Mouse (Mus musculus) cerebellum, postnatal 4 days (tissue): ENCODE measurements around the gene Erc1.

Experiments
- DNase-seq, 2 experiments: peaks; one replicate each; pipeline ENCODE4 v3.0.0; 2022; ENCODE audit warnings: low spot score in 2 of 2, mixed read lengths in 1 of 2

The Erc1 gene

DNA sequence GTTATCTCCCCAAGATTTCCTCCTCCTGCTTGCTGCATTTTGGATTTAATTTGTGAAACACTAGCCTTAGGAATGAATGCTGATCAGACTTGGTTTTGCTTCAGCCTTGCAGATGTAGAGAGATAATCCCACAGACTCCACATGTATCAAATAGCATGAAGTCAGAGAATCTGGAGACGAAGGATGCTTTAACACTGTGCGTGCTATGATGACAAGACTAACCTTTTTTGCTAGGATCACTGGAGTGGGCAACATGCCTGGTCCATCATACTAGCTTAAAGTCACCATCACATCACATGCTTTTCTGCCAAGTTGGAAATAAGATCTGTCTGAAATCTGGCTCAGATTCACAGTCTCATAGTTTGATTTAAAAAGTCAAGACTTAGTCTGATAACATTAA lies 260.1 kb downstream of the Erc1 start:
- no peak for DNase-seq

DNA sequence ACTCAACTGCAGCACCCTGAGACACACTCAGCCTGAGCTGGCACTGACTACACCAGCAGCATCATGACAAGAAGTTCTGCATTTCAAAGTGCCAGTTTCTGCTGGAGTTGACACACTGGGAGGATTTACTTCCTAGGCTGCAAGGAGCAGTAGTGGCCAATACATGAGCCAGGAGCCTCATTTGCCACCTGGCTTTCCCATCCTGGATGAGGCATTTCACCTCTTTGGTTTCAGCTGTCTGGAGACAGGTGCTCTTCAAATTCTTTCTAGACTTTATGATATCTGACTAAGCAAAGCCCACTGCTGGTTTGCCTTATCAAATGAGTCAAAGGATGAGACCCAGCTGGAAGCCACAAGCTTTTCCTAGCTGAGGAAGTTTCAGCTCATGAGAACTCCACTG lies 260.5 kb downstream of the Erc1 start:
- DNase-seq: no peak

DNA sequence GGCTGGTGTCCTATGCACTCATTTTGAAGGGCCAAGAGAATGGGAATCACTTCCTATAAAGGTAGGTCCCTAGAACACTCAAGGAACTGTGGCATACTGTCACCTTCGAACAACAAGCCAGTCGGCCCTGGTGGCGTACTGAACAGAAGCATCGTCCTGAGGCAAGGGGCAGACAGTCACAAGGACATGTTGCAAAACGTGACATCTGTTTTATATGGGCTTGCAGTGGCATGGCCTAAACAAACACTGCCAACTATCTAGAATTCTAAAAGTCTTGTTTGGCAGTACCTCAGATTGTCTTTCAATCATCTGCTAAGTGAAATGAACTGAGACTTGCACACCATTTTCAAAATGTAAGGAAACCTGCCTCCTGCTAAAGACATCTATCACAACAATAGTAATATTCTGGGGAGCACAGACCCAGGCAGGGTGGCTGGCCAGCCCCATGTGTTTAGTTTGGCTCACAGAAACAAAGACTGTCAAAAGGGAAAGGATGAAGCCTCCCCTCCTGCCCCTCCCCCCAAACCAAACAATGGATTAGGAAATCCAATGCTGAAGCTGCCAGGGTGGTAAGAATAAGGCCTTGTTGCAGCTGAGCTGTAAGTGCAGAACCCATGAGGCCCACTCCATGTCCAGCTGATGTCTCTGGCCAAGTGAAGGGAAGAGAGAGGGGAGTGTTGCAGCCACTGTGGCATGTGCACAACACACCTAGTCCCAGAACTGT lies 262.2 kb downstream of the Erc1 start:
- no peak for DNase-seq

DNA sequence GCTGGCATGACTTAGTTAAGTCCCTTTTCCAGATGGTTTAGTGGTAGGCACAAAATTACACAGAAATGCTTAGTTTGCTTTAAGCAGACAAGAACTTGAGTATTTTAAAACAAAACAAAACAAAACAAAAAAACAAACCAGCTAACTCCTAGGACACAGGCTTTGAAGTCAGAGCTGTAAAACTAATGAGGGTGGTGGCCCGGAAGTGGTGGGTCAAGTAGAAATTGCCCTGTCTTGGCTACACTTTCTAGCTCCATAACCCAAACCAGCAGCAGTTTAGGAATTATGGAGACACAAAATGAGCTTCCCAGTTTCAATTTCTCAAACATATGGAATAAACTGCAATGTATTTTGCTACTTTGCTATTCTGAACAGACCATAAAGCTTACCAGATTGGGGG lies 263.9 kb downstream of the Erc1 start:
- DNase-seq: no peak

DNA sequence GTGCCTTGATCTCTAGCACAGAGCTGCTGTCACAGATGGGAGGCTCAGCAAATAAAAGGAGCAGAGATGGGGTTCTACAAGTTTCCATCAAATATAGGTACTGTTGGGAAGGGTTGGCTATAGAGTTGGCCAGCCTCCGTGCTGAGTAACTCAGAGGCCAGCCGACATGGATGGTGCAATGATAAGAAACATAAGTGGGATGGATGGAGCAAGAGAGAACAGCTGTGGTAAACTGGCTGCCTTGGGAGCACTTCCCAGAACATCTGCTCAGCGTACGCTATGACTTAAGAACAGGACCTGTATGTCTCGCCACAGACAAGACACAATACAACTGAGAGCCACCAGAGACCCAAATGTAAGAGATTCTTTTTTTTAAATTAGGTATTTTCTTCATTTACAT lies 264.8 kb downstream of the Erc1 start:
- no peak for DNase-seq

DNA sequence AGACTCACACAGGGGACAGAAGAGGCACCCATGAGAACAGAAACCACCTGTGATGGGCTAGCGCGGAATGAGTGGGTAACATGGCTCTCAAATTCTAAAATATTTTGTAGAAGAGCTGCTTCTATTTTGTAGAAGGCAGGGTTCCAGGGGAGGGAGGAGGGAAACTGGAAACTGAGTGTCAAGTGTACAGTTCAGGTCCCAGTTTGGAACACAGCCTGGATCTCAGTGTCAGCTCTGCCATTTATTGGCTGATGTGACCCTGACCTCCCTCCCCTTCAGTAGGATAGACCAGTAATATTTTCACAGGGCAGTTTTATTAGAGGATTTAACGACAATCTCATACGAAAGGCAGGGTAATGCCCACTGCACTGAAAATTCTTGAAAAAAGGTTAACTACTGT lies 271.3 kb downstream of the Erc1 start:
- no peak for DNase-seq

DNA sequence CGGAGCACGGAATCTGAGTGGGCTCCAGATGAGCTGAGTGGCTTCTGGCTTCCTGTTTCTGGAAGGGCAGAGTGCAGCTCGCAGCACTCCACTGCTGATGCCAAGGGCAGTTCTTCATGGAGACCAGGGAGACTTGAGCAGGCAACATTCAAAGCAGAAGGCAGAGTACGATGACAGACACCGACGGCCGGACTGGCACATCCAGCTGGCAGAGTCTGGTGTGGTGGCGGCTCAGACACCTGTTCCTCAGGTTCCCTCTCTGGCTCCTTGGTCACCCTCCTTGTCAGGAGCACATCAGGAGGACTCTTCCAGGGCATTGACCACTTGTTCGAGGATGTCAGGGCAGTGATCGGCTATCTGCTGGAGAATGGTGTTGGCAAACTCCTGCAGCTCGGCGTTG lies 272.6 kb downstream of the Erc1 start:
- DNase-seq: no peak

DNA sequence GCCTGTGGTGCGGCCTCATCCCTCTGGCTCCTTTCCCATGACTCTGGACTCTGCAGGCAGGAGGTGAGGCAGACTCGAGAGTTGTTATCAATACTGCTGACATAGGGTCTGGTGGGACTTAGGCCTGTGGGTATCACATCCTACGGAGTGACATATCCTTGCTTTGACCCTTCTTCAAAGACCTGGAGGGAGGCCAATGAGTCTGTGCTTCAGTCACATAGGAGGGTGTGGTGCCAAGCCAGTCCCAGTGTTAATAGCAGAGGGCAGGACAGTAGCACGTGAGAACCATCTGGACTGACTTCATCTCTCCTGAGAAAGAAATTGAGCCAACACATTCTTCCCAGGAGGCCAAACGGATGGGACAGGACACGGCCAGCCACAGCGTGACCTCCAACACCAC lies 275.7 kb downstream of the Erc1 start:
- peak in 1 of 2 experiments; percentile 36 for DNase-seq

DNA sequence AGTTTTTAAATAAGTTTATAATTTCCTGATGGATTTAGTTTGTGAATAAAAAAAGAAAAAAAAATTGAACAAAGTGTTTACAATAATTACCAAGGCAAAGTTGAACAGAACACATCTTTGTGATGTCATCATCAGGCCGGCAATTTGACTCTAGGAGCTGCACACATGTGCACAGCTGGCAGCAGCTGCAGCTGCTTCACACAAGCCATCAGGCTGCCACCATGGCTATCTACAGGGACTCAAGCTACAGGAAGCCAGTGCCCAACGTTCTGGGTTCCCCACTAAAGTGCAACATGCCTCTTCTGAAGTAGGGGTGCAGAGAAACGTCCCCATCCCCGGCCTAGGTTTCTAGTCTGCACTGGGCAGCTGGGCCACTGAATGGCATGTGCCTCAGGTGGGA lies 277.2 kb downstream of the Erc1 start:
- DNase-seq: no peak

DNA sequence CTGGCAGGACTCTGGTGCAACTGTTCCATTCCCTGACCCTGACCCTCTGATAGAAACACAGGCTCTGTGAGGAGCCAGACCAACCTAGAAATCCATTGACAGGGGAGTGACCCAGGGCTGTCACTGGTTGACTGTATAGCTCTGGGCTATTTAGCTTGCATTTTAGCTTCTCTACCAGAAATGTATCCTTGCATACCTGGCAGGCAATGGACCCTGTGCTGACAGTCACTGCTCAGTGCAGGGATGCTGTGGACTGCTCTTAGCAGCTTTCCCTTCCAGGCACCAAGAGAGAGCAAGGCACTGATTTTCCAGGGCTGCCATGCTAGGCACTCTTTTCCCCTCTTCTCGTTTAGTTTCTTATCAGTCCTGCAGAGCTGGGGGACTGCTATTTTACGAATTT lies 279.6 kb downstream of the Erc1 start:
- DNase-seq: no peak

DNA sequence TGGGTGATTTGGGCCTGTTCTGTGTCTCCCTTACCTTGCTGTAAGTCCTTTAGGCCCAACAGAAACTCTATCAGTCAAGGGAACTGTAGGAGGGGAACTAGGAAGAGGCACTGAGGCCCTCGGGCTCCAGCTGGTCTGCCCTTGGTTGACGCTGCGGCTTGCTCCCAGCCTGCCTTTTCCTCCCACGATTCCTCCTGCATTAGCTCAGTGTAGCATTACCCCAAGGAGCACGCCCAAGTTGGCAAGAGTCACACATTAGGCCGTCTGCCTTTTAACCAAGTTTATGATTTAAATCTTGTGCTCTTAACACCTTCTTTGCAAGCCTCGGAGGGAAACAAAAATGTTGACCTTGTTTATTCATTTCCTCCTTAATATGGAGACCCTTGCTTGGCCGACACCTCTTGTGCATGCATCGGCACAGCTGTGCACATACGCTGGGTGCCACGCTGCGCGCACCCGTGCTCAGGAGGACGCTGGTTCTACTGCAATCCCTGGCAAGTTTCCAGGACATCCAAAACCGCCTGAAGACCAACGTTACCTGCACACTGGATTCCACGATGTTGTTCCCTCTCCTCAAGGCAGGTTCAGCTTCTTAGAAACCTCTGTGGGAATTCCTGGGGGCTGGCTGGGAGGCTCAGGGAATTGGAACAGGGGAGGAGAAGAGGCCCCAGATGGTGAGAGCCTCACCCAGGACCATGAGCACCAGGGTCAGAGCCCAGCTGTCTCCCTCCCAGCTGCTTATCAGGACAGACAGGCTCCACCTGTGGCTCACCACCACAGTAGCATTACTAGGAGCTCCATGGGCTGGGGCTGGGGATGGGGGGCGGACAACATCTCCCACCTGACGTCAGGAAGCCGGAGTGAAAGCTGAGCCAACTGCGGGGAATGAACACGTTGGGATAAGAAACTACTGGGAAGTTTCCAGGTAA lies 282.3 kb downstream of the Erc1 start:
- DNase-seq: no peak

DNA sequence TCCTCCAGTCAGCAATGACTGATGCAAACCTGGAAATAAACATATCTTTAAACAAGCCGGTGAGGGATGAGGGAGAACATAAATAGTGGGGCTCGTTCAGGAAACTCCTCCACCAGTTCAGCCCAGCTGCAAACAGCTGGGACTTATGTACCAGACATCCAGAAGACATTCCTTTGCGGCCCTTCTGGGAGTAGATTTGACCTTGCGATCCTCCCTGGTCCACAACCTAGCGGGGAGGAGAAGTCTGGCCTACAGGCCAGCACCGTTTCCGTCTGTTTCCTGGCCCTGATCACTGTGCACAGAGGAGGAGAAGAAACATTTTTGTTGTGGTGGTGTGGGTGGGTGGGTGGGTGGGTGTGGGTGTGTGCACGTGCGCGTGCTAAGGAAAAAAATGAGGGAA lies 285.4 kb downstream of the Erc1 start:
- DNase-seq: no peak

DNA sequence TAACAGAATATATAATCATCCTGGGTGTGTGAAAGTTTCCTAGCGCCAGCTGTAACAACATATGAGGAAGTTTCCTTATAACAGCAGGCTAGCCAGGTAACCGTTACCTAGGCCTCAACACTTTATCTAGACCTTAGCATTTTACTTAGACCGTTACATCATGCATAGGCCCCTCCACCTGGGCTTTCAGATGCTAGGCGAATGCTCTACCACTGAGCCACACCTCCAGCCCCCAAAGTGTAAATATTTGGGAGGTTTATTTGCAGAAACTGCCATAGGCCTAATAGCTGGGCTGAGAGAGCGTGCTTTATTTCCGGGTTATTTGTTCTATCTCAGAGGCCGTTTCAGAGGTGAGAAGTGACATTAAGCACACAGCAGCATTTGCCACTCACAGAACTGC lies 289.1 kb downstream of the Erc1 start:
- no peak for DNase-seq

DNA sequence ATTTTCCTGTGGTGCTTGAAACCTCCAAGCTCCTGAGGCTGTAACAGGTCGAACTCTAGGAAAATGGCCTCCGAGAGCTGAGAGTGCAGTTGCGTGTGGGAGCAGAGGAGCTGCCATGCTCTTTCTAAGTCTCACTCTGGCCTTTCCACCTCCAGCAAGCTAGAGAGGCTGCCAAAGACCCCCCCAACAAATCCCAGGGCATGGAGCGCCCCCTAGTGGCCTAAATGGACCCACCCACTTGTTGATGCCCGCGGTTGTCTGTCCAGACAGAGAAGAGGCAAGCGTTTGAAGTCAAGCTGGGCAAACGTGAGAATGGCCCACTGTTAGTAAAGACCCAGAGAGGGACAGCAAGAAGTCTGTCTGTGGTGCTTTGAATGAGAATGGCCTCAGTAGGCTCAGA lies 293.5 kb downstream of the Erc1 start:
- no peak for DNase-seq

DNA sequence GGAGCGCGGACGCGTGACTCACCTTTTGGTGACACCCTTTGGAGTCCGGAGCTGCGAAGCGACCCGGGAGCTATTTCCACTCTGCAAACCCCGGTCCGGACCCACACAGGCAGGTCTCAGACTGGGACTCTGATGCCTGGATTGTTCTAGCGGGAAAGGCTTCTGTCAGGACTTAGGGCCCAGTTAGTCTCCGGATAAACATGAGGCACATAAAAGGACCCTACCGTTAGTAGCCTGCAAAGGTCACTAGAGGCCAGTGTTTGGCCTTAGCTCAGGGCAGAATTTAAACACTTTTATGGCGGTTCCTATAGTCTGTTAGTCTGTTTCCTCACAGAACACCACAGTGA lies 303.5 kb downstream of the Erc1 start:
- peak in 1 of 2 experiments; percentile 6 for DNase-seq

DNA sequence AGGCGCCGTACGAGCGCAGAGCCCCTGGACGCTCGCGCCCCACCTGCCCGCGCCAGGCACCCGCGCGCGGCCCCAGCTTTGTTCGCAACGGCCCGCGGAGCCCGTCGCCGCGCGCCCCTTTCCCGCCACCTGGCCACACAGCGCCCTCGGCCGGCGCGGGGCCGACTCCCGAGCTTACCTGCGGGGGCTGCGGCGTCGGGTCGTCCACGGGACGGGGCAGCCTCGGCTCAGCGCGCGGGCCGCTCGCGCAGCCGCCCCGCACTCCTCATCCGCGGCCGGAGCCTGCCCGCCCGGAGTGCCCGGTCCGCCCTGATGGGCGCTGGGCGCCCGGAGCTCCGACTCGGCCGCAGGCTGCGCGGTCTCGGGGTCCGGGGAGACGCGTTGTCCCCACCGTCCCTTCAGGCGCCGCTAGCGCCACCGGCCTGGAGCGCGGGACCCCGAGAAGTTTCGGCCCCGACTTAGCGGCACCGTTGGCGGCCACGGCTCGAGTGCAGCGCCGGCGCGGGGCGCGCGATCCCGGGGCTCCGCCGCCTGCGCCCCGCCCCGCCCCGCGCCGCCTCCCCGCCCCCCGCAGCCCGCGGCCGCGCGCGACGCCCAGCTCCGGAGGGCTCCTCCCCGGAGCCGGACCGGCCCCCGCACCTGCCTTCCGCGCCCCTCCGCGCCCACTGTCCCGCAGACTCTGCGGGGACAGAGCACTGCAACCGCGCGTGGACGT lies 304.0 kb downstream of the Erc1 start, which contains the start of gene Wnt5b:
TSS of gene Wnt5b (minus strand) at position 545 of the 715 bp plus-strand sequence.
- peak in 1 of 2 experiments; percentile 23 for DNase-seq

DNA sequence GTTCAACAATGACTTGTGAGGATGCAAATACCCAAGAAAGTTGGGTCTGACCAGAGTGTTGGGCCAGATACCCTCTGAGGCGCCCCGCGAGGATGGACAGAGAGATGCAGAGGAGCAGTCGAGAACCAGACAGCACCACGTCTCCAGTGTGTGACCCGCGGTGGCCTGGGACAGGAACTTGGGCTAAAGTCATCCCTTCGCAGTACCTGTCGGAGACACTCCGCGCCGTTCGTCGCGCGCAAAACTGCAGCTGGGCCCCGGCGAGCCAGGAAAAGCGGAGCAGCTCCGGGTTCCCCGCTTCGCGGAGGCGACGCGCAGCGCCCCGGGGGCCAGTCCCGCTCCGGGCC lies 304.5 kb downstream of the Erc1 start:
- DNase-seq: peak in 1 of 2 experiments; percentile 14

DNA sequence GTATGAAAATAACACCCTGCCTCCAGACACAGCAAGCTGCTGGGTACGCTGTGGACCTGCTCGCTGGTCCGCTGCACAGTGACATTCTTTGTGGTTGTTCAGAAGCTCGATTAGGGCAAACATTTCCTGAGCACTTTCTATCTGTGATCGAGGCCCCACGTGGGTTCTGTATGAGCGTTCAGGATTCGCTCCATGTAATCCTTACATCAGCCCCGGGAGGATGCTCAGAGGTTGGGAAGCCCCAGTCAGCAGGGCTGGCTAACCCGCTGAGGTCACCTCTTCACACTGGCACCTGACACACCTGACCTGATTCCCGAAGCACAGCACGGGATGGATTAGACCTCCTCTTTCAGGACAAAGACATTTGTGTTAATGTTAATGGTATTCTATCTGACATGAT lies 312.1 kb downstream of the Erc1 start:
- no peak for DNase-seq

DNA sequence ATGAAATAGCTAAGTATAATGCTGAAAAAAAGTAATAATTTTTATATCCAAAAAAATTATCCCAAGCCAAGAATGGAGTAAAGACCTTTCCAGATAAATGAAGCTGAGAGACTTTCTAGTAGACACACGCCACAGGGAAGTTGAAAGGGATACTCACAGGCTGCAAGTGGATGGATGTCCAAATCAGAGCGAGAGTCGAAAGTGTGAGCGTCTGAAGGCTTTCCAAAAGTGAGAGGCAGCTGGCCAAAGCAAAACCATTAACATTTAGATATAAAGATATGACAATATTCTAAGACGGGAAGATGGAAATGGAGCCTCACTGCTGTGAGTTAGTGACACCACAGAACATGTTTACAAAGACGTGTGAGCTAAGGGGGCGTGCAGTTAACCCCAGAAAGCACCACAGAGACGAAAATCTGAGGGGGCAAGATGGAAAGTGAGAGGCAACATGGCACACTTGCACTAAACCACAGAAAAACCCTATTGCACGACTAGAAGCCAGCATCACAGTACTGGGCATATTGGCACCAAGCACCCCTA lies 314.7 kb downstream of the Erc1 start:
- no peak for DNase-seq

DNA sequence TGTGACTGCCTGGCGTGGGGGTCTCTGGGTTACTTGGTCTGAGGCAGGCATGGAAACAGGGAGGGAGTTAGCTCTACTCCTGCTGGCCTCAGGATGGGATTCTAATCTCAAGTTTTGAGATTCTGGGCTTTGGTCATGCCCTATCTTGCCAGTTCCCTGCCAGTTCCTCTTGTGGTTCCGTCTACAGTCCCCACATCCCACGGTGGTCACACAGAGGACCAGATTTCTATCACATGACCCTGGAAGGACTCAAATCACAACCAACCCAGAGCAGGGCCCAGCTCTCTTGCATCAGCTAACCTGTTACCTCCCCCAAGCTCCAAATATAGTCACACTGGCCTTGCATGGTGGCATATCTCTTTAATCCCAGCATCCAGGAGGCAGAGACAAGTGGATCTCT lies 318.3 kb downstream of the Erc1 start:
- DNase-seq: no peak

DNA sequence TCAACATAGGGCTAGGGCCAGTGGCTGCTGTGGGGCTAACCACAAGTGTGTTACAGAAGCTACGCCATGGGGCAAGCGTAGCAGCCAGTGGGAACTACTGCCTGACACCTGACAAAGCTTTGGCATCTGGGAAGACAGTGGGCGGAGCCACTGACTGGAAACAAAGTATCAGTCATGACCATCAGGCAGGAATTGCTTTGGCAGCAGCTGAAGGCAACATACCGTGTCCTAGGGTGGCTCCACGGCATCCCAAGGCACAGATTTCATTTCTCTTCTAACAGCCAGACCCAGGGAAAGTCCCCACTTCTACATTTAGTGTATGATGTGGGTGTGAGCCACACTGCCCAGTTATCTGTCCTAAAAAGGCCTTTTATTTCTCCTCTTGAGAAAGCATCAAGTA lies 321.5 kb downstream of the Erc1 start:
- no peak for DNase-seq

DNA sequence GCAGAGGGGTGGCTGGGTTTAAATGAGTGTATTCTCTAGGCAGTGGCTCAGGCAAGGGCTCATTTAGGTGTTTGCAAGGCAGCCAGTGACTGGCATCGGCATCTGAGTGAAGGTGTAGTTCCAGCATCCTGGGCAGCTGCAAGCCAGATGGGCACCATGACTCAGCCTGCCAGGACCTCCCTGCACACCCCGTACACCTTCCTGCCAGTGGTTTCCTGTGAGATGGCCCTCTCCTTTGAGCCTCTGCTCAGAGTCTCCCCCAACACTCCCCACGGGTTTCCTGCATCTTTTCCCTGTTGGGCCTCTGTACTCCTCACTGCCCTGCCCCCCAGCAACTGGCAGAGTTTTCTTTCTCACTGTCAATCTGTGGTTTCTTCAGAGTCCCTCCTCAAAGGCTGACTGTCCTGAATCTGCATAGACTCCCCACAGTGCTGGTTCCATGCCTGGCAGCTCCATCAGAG lies 326.0 kb downstream of the Erc1 start:
- no peak for DNase-seq
